ENCODE assay signal across 8 mouse cellular contexts in genomic region chr11:101813259-101813658, GRCm38 (mm10). TPM values are rescaled to one million over a fixed set of nuclear protein-coding genes. Genes with fewer than 3 reads are reported as not detected.
DNase-seq lines count a peak whose midpoint lies in the region; ATAC-seq and TF ChIP-seq lines count a peak whose summit lies in the region.

No protein-coding gene starts in this region.

- ATAC-seq in Patski, result peak; percentile 39

- no peak overlapping the region for H3K4me3 ChIP-seq in heart, adult 2 months

- intact Hi-C loops in heart, adult 2 months (cut with DNase I), result loop anchor here (1.0 to 5.0 kb wide), 3 partner anchors 92 to 154 kb away; partner anchors contain the start of gene Sost

- no peaks in the 10 kb centered on the region for H3K27me3 ChIP-seq in Patski
- no peaks in the 10 kb centered on the region; the same call in 1 of the 2 replicates for H3K27me3 ChIP-seq in heart, adult 2 months (ENCODE audit: control insufficient read depth, insufficient read depth, low read length)

- CTCF ChIA-PET in Patski (lab: Charles Lee), result interaction anchor here (0.8 to 13.3 kb wide), 36 partner anchors 9 to 162 kb away, joined by 3 to 239 read pairs (median 4); partner anchors contain the start of gene Dhx8

- H3K27ac ChIP-seq in heart, adult 2 months, result no peak overlapping the region

- peak; percentile 95 for TF ChIP-seq EP300 in heart, adult 2 months (IDR thresholded peaks at IDR 0.05; ENCODE audit: insufficient read depth, low read depth, low read length)

- H3K79me2 ChIP-seq in heart, adult 2 months (replicated peaks; ENCODE audit: control insufficient read depth, insufficient read depth, low read length), result no peaks in the 10 kb centered on the region

- no peak for TF ChIP-seq POLR2A in heart, adult 2 months (IDR thresholded peaks at IDR 0.05; ENCODE audit: insufficient read depth, low read depth, low read length)

- in situ Hi-C loops in Patski (cut with MboI; ENCODE audit: low pct_unique_long_range_greater_than_20kb), result loop anchor here (5.0 to 10.0 kb wide), 2 partner anchors 48 to 154 kb away; partner anchors contain the start of gene Sost

- peak; percentile 98 for TF ChIP-seq CTCF in Patski (IDR thresholded peaks at IDR 0.05)
- 0 out of 2 replicates have a peak, but pooled peaks have one; percentile 99 for TF ChIP-seq CTCF in heart, adult 2 months (IDR thresholded peaks at IDR 0.05)

- H3K4me1 ChIP-seq in heart, adult 2 months (ENCODE audit: control insufficient read depth, insufficient read depth, low read length), result peaks cover 5% of the 10 kb centered on the region

- H3K36me3 ChIP-seq in heart, adult 2 months (ENCODE audit: control insufficient read depth, insufficient read depth, low read length), result no peaks in the 10 kb centered on the region

- WGBS in heart, adult 2 months, result 3% methylated on average over 7 of the region's 7 CpGs

- DNase-seq in B cell, adult 2 months, result peak; percentile 85 to 87
- no peak for DNase-seq in Patski (ENCODE audit: low read depth, low spot score)
- peak; percentile 75 to 86 for DNase-seq in cerebellum, postnatal 4 days (ENCODE audit: low spot score in 2 of 2)
- DNase-seq in heart, adult 2 months, result peak; percentile 75 to 87
- peak; percentile 60 to 82 for DNase-seq in layer of hippocampus, adult 8-10 months (ENCODE audit: low spot score in 2 of 2)
- DNase-seq in lung, postnatal 10 days, result peak; percentile 89
- peak; percentile 82 for DNase-seq in right cerebral cortex, postnatal 14 days
- DNase-seq in urinary bladder, postnatal 36 days (ENCODE audit: low spot score in 2 of 2), result peak; percentile 76 to 78

- H3K9ac ChIP-seq in heart, adult 2 months (ENCODE audit: low read depth, low read length), result no peak overlapping the region

- POLR2A ChIA-PET in Patski (lab: Charles Lee), result interaction anchor here (0.5 to 2.3 kb wide), 6 partner anchors 60 to 156 kb away, joined by 3 to 8 read pairs (median 4); no protein-coding TSS in a partner anchor

RNA-seq across cellular contexts. Expression of gene Etv4, which starts 28.1 kb away (rescaled TPM):
- 51.2 TPM for polyA plus RNA-seq in Patski (2021)
- total RNA-seq in heart, adult 2 months (2021), result not detected
- polyA plus RNA-seq in heart, adult 2 months (2012; rRNA removed), result 0.59 and 0.61 TPM in 2 replicates
- total RNA-seq in layer of hippocampus, adult 8-10 months (2022), result 10 to 100 TPM in 3 of 4 experiments, 1 to 10 TPM in 1; 9.8 to 17.3 (median 12.6) TPM

Comparison
In these comparisons a context has a peak if more than half of its experiments do, and no peak if none do; other contexts are left out.
1. RNA of gene Etv4, which starts 28.1 kb away (total RNA-seq): 9.8 to 17.3 TPM in layer of hippocampus, adult 8-10 months; not detected in heart, adult 2 months; every median in the first group is over 4 times any median in the second.